Mouse (Mus musculus) frontal cortex, postnatal 25 days (tissue): Measurements from ENCODE around the gene Pla2g6.

Experiments
- DNase-seq, 2 experiments: peaks; one replicate each; pipeline ENCODE4 v3.0.0; 2022; ENCODE audit warnings: low spot score in 2 of 2

Pla2g6 gene

DNA sequence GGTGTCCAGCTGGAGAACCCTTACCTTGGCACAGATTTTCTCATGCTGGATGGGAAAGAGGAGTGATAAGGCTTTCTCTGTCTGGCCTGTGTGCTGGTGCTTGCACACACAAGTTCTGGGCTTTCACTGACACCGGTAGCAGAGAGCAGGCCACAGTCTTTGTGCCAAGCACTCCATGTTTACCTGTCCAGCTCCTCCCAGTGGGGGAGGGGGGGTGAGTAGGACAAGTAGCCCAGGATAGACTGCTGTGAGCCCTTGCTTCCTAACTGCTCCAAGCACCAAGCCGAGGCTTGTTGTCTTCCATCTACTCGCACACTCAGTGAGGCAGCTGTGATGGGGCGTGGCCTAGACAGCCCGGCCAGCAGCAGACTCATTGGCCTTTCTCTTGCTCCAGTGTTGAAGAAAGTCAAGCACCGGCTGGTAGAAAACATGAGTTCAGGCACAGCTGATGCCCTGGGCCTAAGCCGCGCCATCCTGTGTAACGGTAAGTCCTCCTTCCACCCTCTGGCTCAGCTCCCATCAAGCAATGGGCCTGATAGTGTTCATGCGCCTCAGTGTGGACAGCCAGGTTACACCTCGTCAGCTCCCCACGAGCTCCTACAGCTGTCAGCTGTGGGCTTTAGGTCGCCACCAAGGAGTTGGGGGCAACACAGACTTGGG lies 85.5 kb downstream of the Pla2g6 start:
- DNase-seq = no peak

DNA sequence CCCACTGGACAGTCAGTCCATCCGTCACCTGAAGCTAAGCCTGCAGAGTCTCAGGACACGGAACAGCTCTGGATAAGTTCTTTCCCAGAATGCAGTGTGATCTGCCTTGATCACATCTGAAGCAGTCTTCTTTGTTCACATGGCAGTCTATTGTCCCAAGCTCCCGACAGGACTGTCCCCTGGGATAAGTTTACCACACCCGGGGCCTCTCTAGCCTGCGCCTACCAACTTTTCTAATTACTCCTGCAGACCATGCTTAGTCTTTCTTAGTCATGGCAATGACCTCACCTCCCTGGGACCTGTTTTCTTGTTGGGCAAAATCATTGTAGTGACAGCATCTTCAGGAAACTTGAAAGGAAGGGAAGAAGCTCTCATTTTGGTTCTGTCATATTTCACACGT lies 90.2 kb downstream of the Pla2g6 start:
- no peak for DNase-seq
